Mouse (Mus musculus) MEL (cell line): ENCODE results near the gene Vmn1r188.
"Not testable (repeated sequence)": the region's sequence is repeated elsewhere in the genome, so short reads cannot be mapped to it uniquely, and the experiment has no call there.

Source experiments
- BHLHE40 ChIP-seq: IDR thresholded peaks from 2 replicates; pipeline ENCODE4 v1.6.1; 2012; ENCODE audit warnings: low read depth, mild to moderate bottlenecking, inconsistent platforms, low read length, improper control_type of control experiment, borderline replicate concordance
- CTCF ChIP-seq, 3 experiments: IDR thresholded peaks in 2 of 3; conservative IDR thresholded peaks in 1 of 3; 2 replicates each; pipeline ENCODE4 v1.5.1; 2011 to 2012; ENCODE audit warnings: low read length in 3 of 3, low read depth in 2 of 3, mild to moderate bottlenecking in 2 of 3, improper control_type of control experiment in 1 of 3, inconsistent platforms in 1 of 3, mixed read lengths in 1 of 3, moderate library complexity in 1 of 3; ENCODE audit not compliant: control insufficient read depth in 1 of 3, insufficient read depth in 1 of 3, poor library complexity in 1 of 3, severe bottlenecking in 1 of 3
- ELF1 ChIP-seq: IDR thresholded peaks from 2 replicates; pipeline ENCODE4 v1.6.1; 2014; ENCODE audit warnings: low read depth, mild to moderate bottlenecking, inconsistent platforms, low read length, improper control_type of control experiment, moderate library complexity
- MAFK ChIP-seq: IDR thresholded peaks from 2 replicates; pipeline ENCODE4 v1.6.1; 2011; ENCODE audit warnings: low read depth, mild to moderate bottlenecking, low read length, improper control_type of control experiment, borderline replicate concordance
- MAX ChIP-seq: IDR thresholded peaks from 2 replicates; pipeline ENCODE4 v1.6.1; 2011; ENCODE audit warnings: low read length, improper control_type of control experiment
- MYB ChIP-seq: IDR thresholded peaks from 2 replicates; pipeline ENCODE4 v1.6.1; 2011; ENCODE audit warnings: mild to moderate bottlenecking, low read depth, low read length, improper control_type of control experiment
- MYC ChIP-seq: IDR thresholded peaks from 2 replicates; pipeline ENCODE4 v1.6.1; 2011; ENCODE audit warnings: low read depth, mild to moderate bottlenecking, low read length, improper control_type of control experiment, moderate library complexity
- NRF1 ChIP-seq: IDR thresholded peaks from 2 replicates; pipeline ENCODE4 v1.6.1; 2014; ENCODE audit warnings: low read depth, mild to moderate bottlenecking, inconsistent platforms, low read length, improper control_type of control experiment, moderate library complexity; ENCODE audit not compliant: poor library complexity, insufficient read depth, severe bottlenecking
- POLR2A ChIP-seq, 2 experiments: IDR thresholded peaks; 2 replicates each; pipeline ENCODE4 v1.6.1; 2011 to 2012; ENCODE audit warnings: low read length in 2 of 2, mild to moderate bottlenecking in 2 of 2, control low read depth in 1 of 2, improper control_type of control experiment in 1 of 2, low read depth in 1 of 2, moderate library complexity in 1 of 2; ENCODE audit not compliant: control insufficient read depth in 1 of 2, insufficient read depth in 1 of 2, poor library complexity in 1 of 2
- RAD21 ChIP-seq: IDR thresholded peaks from 2 replicates; pipeline ENCODE4 v1.6.1; 2011; ENCODE audit warnings: mild to moderate bottlenecking, low read depth, low read length, improper control_type of control experiment
- SMC3 ChIP-seq: IDR thresholded peaks from 2 replicates; pipeline ENCODE4 v1.6.1; 2011; ENCODE audit warnings: low read depth, low read length, improper control_type of control experiment
- TAL1 ChIP-seq: IDR thresholded peaks from 2 replicates; pipeline ENCODE4 v1.6.1; 2012; ENCODE audit warnings: mild to moderate bottlenecking, inconsistent platforms, low read length, moderate library complexity, mixed read lengths
- TBP ChIP-seq: IDR thresholded peaks from 2 replicates; pipeline ENCODE4 v1.8.0; 2011; ENCODE audit warnings: low read depth, low read length, improper control_type of control experiment
- UBTF ChIP-seq: IDR thresholded peaks from 2 replicates; pipeline ENCODE4 v1.6.1; 2012; ENCODE audit warnings: low read depth, mild to moderate bottlenecking, inconsistent platforms, low read length, improper control_type of control experiment, moderate library complexity, borderline replicate concordance; ENCODE audit not compliant: insufficient read depth

DNA sequence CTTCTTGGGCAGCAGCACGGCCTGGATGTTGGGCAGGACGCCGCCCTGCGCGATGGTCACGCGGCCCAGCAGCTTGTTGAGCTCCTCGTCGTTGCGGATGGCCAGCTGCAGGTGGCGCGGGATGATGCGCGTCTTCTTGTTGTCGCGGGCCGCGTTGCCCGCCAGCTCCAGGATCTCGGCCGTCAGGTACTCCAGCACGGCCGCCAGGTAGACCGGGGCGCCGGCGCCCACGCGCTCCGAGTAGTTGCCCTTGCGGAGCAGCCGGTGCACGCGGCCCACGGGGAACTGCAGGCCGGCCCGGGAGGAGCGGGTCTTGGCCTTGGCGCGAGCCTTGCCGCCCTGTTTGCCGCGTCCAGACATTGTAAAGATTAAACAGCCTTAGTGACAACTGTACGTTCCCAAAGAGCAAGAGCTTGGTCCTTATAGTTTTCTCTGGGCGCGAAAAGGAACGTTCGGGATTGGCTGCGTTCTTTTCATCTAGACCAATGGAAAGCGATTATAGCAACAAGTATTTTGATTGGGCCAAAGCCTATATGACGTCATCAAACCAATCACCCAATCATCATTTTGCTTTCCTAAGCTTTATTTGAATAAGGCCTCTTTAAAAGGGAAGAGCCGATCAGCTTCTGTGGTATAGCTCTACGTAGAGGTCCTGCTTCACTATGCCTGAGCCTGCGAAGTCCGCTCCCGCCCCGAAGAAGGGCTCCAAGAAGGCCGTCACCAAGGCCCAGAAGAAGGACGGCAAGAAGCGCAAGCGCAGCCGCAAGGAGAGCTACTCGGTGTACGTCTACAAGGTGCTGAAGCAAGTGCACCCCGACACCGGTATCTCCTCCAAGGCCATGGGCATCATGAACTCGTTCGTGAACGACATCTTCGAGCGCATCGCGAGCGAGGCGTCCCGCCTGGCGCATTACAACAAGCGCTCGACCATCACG lies 41.4 kb upstream of the Vmn1r188 start, which contains the start of the genes Hist1h2ag and Hist1h2bj:
- not testable (repeated sequence) for TF ChIP-seq CTCF (IDR thresholded peaks at IDR 0.05 in 2 of 3, conservative IDR thresholded peaks at IDR 0.05 in 1 of 3; ENCODE audit: control insufficient read depth in 1 of 3, insufficient read depth in 1 of 3, low read depth in 2 of 3, low read length in 3 of 3, poor library complexity in 1 of 3, severe bottlenecking in 1 of 3); MYC; MAX; SMC3; ELF1; NRF1; BHLHE40; RAD21; TAL1; MYB; MAFK
- TF ChIP-seq POLR2A (IDR thresholded peaks at IDR 0.05; ENCODE audit: control insufficient read depth in 1 of 2, insufficient read depth in 1 of 2, low read depth in 1 of 2, low read length in 2 of 2, poor library complexity in 1 of 2) = peak; percentile 77 to 90; a peak in 3 of 4 replicates
- TF ChIP-seq TBP = peak; percentile 98
- 0 out of 2 replicates have a peak, but pooled peaks have one; percentile 69 for TF ChIP-seq UBTF
